Mouse (Mus musculus) retina, postnatal 7 days (tissue): ENCODE measurements around the gene Cpne9.
"Not testable (repeated sequence)": the region's sequence is repeated elsewhere in the genome, so short reads cannot be mapped to it uniquely, and the experiment has no call there.

Source experiments
- DNase-seq: peaks from one replicate; pipeline ENCODE4 v3.0.0-alpha.2; 2012; ENCODE audit warnings: low read depth, low spot score

Cpne9 gene

GRCm38 (mm10) chr6:113289346-113289745, 7.2 kb downstream of the Cpne9 start:
- no peak for DNase-seq

GRCm38 (mm10) chr6:113290346-113290745, 8.2 kb downstream of the Cpne9 start:
- DNase-seq: no peak

- no peak for DNase-seq
These were observed 10.8 kb downstream of the Cpne9 start for GRCm38 (mm10) chr6:113292938-113293337.

- no peak for DNase-seq
These were observed 13.9 kb downstream of the Cpne9 start for GRCm38 (mm10) chr6:113296046-113296445.

GRCm38 (mm10) chr6:113296639-113297038, 14.5 kb downstream of the Cpne9 start:
- no peak for DNase-seq

GRCm38 (mm10) chr6:113301350-113301749, 19.2 kb downstream of the Cpne9 start:
- no peak for DNase-seq

GRCm38 (mm10) chr6:113302258-113302657, 20.2 kb downstream of the Cpne9 start:
- DNase-seq: no peak

- peak; percentile 98 for DNase-seq
These were observed 24.3 kb downstream of the Cpne9 start for GRCm38 (mm10) chr6:113306322-113306985.

GRCm38 (mm10) chr6:113306986-113307349, 24.9 kb downstream of the Cpne9 start, which contains the start of gene Brpf1:
Gene Brpf1 (plus strand): TSS chr6:113307137.
- DNase-seq: no peak

- no peak for DNase-seq
These were observed 25.5 kb downstream of the Cpne9 start for GRCm38 (mm10) chr6:113307481-113308121.

GRCm38 (mm10) chr6:113308141-113308540, 26.0 kb downstream of the Cpne9 start:
- no peak for DNase-seq

- DNase-seq: no peak
These were observed 33.9 kb downstream of the Cpne9 start for GRCm38 (mm10) chr6:113315972-113316371.

GRCm38 (mm10) chr6:113326533-113327315, 44.6 kb downstream of the Cpne9 start, which contains the start of gene Ogg1:
Gene Ogg1 (plus strand): TSS chr6:113326972.
- DNase-seq: peak; percentile 96

- no peak for DNase-seq
These were observed 47.3 kb downstream of the Cpne9 start for GRCm38 (mm10) chr6:113329396-113329795.

GRCm38 (mm10) chr6:113330547-113330946, 48.4 kb downstream of the Cpne9 start:
- DNase-seq: no peak

GRCm38 (mm10) chr6:113331721-113332120, 49.6 kb downstream of the Cpne9 start:
- no peak for DNase-seq

- not testable (repeated sequence) for DNase-seq
These were observed 50.6 kb downstream of the Cpne9 start for GRCm38 (mm10) chr6:113332734-113333133.

GRCm38 (mm10) chr6:113333137-113333950, 51.2 kb downstream of the Cpne9 start:
- DNase-seq: peak; percentile 23

GRCm38 (mm10) chr6:113334216-113334615, 52.1 kb downstream of the Cpne9 start:
- DNase-seq: no peak

- DNase-seq: no peak
These were observed 54.9 kb downstream of the Cpne9 start for GRCm38 (mm10) chr6:113336852-113337620.

- no peak for DNase-seq
These were observed 59.5 kb downstream of the Cpne9 start for GRCm38 (mm10) chr6:113341574-113341973.
